Mouse (Mus musculus) megakaryocyte progenitor cell, adult 5-6 weeks (primary cell): ENCODE measurements around the gene Nr2e3. TPM values are rescaled to one million over a fixed set of nuclear protein-coding genes. Genes with fewer than 3 reads are reported as not detected.

Experiments
- total RNA-seq, 2 experiments: library from RNA; stranded (forward) in 1 of 2; stranded (reverse) in 1 of 2; fragments of 157-497, 149-512 nt in 1 of 2; fragments of 200-1000 nt in 1 of 2; gene quantifications; 2 replicates each; pipeline versions ENCODE4 v1.2.3 to v1.2.4; 2015 to 2017

Nr2e3 gene
- total RNA-seq, 2 experiments from 2014 or later = not detected

Other genes starting within 250 kb of the Nr2e3 start
- 4.7 and 6.4 TPM in 2 replicates for gene Senp8, start 209.9 kb downstream of the Nr2e3 start, total RNA-seq (2015)
- 8.1 and 8.8 TPM in 2 replicates for gene Senp8, start 209.9 kb downstream of the Nr2e3 start, total RNA-seq (2017)
- gene Myo9a, start 209.8 kb downstream of the Nr2e3 start, total RNA-seq (2015) = 8.5 and 14.4 TPM in 2 replicates
- 8.3 and 20.4 TPM in 2 replicates for gene Myo9a, start 209.8 kb downstream of the Nr2e3 start, total RNA-seq (2017)